ENCODE assay signal across 8 mouse cellular contexts in genomic region chrX:96025876-96026275, GRCm38 (mm10).
DNase-seq lines count a peak whose midpoint lies in the region; ATAC-seq lines count a peak whose summit lies in the region.

No protein-coding gene starts in this region.

- H3K9ac ChIP-seq in embryonic facial prominence, embryonic 14.5 days (ENCODE audit: low read depth, low read length) = no peak overlapping the region
- no peak overlapping the region for H3K9ac ChIP-seq in intestine, embryonic 16.5 days (ENCODE audit: low read depth, low read length)

- 58% methylated on average over 5 of the region's 5 CpGs for whole genome bisulfite sequencing in embryonic facial prominence, embryonic 14.5 days
- WGBS in intestine, embryonic 16.5 days = 60% methylated on average over 5 of the region's 5 CpGs
- WGBS in forebrain, embryonic 10.5 days = 76% methylated on average over 5 of the region's 5 CpGs

- H3K27me3 ChIP-seq in embryonic facial prominence, embryonic 14.5 days (replicated peaks; ENCODE audit: control insufficient read depth, insufficient read depth, low read length) = no peaks in the 10 kb centered on the region; the same call in 1 of the 2 replicates
- no peaks in the 10 kb centered on the region; the same call in 1 of the 2 replicates for H3K27me3 ChIP-seq in intestine, embryonic 16.5 days (replicated peaks; ENCODE audit: control insufficient read depth, insufficient read depth, low read length)
- peaks cover 13% of the 10 kb centered on the region for H3K27me3 ChIP-seq in forebrain, embryonic 10.5 days (ENCODE audit: poor library complexity, severe bottlenecking)

- H3K27ac ChIP-seq in embryonic facial prominence, embryonic 14.5 days (replicated peaks; ENCODE audit: low read depth, low read length) = no peak overlapping the region
- peak overlapping the region; percentile 18; the same call in 1 of the 2 replicates for H3K27ac ChIP-seq in intestine, embryonic 16.5 days (ENCODE audit: low read length)
- no peak overlapping the region for H3K27ac ChIP-seq in forebrain, embryonic 10.5 days

- no peak overlapping the region for H3K4me3 ChIP-seq in embryonic facial prominence, embryonic 14.5 days (ENCODE audit: low read depth, low read length)
- H3K4me3 ChIP-seq in intestine, embryonic 16.5 days (ENCODE audit: low read length) = no peak overlapping the region
- no peak overlapping the region for H3K4me3 ChIP-seq in forebrain, embryonic 10.5 days

- DNase-seq in right cerebral cortex, postnatal 10 days (ENCODE audit: low spot score in 2 of 2) = peak; percentile 23 to 25
- DNase-seq in right cerebral cortex, adult 2 months (ENCODE audit: low spot score in 2 of 2) = no peak
- peak; percentile 30 for DNase-seq in embryonic facial prominence, embryonic 14.5 days (ENCODE audit: low spot score)
- peak; percentile 79 for DNase-seq in lung, postnatal 25 days (ENCODE audit: low spot score)
- DNase-seq in forebrain, embryonic 10.5 days (ENCODE audit: extremely low spot score, low spot score) = no peak
- no peak for DNase-seq in urinary bladder, adult 2 months (ENCODE audit: low spot score)
- DNase-seq in thymus, adult 18-20 months = no peak

- H3K4me2 ChIP-seq in embryonic facial prominence, embryonic 14.5 days (ENCODE audit: low read depth, low read length) = no peak overlapping the region
- no peak overlapping the region for H3K4me2 ChIP-seq in intestine, embryonic 16.5 days (ENCODE audit: low read depth, low read length)

- H3K36me3 ChIP-seq in embryonic facial prominence, embryonic 14.5 days (ENCODE audit: control insufficient read depth, insufficient read depth, low read length) = no peaks in the 10 kb centered on the region
- H3K36me3 ChIP-seq in intestine, embryonic 16.5 days (ENCODE audit: control insufficient read depth, insufficient read depth, low read length) = no peaks in the 10 kb centered on the region
- no peaks in the 10 kb centered on the region for H3K36me3 ChIP-seq in forebrain, embryonic 10.5 days (replicated peaks)

- no peaks in the 10 kb centered on the region for H3K4me1 ChIP-seq in embryonic facial prominence, embryonic 14.5 days (ENCODE audit: control insufficient read depth, insufficient read depth, low read length)
- H3K4me1 ChIP-seq in intestine, embryonic 16.5 days (ENCODE audit: control insufficient read depth, insufficient read depth, low read length) = no peaks in the 10 kb centered on the region
- no peaks in the 10 kb centered on the region for H3K4me1 ChIP-seq in forebrain, embryonic 10.5 days

- no peaks in the 10 kb centered on the region for H3K9me3 ChIP-seq in embryonic facial prominence, embryonic 14.5 days (ENCODE audit: control insufficient read depth, low read length)
- H3K9me3 ChIP-seq in intestine, embryonic 16.5 days (ENCODE audit: control insufficient read depth, low read length) = no peaks in the 10 kb centered on the region
- H3K9me3 ChIP-seq in forebrain, embryonic 10.5 days = no peaks in the 10 kb centered on the region

- peak; percentile 41; the same call in 1 of the 2 replicates for ATAC-seq in embryonic facial prominence, embryonic 14.5 days (ENCODE audit: low read depth)
- peak; percentile 65; the same call in 1 of the 2 replicates for ATAC-seq in intestine, embryonic 16.5 days

Comparison
In these comparisons a context has a peak if more than half of its experiments do, and no peak if none do; other contexts are left out.
1. DNase-seq: peak in right cerebral cortex, postnatal 10 days (2 of 2), embryonic facial prominence, embryonic 14.5 days (single experiment) and lung, postnatal 25 days (single experiment); none in right cerebral cortex, adult 2 months (0 of 2), forebrain, embryonic 10.5 days (single experiment), urinary bladder, adult 2 months (single experiment) and thymus, adult 18-20 months (0 of 2).